Comparison of ENCODE assay signal across 8 mouse cellular contexts in the genomic region with DNA sequence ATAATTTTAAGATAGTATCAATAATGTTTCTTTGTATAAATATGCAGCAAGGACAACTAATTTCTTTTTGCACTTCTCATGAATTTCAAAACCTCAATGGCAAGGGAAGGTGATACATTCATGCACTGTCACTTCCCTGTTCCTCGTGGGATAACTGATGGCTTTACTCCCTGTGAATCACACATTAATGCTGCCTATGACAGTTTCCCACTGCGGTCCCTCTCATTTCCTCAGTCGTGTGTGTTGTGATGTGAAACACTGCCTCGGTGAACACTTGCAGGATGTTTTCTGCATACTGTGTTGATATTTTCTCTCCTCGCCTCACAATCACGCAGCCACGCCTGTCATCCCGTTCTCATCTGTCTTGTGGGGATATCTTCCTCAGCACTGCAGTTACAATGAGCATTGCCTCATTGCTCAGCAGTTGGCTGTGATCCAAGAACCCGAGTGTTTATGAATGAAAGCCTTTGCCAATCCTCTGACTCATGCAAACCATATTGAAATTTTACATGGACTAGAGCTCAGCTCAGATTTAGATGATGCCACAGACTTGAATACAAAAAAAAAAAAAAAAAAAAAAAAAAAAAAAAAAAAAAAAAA.
DNase-seq lines count a peak whose midpoint lies in the region; ATAC-seq lines count a peak whose summit lies in the region.
"Had no signal": no experiment of that assay in that cellular context is flagged by ENCODE, and none has a peak within 500 bp of the region (broad histone marks: within the 10 kb centered on the region; RNA-seq: fewer than 3 reads in every experiment).

No protein-coding gene starts in this region.

- H3K27ac ChIP-seq in hindbrain, embryonic 12.5 days = no peak overlapping the region
- no peak overlapping the region for H3K27ac ChIP-seq in limb, embryonic 15.5 days

- H3K4me3 ChIP-seq in hindbrain, embryonic 12.5 days = no peak overlapping the region
- H3K4me3 ChIP-seq in limb, embryonic 15.5 days = no peak overlapping the region
- H3K4me3 ChIP-seq: megakaryocyte, embryonic 14.5 days had no signal

- H3K9me3 ChIP-seq in hindbrain, embryonic 12.5 days (replicated peaks) = no peaks in the 10 kb centered on the region
- H3K9me3 ChIP-seq in limb, embryonic 15.5 days = no peaks in the 10 kb centered on the region

- H3K4me2 ChIP-seq in hindbrain, embryonic 12.5 days (replicated peaks) = peak overlapping the region; percentile 34
- H3K4me2 ChIP-seq in limb, embryonic 15.5 days = no peak overlapping the region

- H3K4me1 ChIP-seq in hindbrain, embryonic 12.5 days = no peaks in the 10 kb centered on the region
- H3K4me1 ChIP-seq in limb, embryonic 15.5 days = no peaks in the 10 kb centered on the region
- H3K4me1 ChIP-seq: megakaryocyte, embryonic 14.5 days had no signal

- WGBS in hindbrain, embryonic 12.5 days = 53% methylated on average over 9 of the region's 9 CpGs
- WGBS in limb, embryonic 15.5 days = 53% methylated on average over 9 of the region's 9 CpGs

- no peaks in the 10 kb centered on the region for H3K36me3 ChIP-seq in hindbrain, embryonic 12.5 days
- no peaks in the 10 kb centered on the region for H3K36me3 ChIP-seq in limb, embryonic 15.5 days

- DNase-seq in testis, postnatal 10 days (ENCODE audit: low spot score) = peak; percentile 43
- DNase-seq in testis, postnatal 14 days (ENCODE audit: low spot score) = no peak
- peak; percentile 85 to 88 for DNase-seq in cerebellum, postnatal 14 days
- DNase-seq in right cerebral cortex, postnatal 4 days = peak; percentile 58
- no peak for DNase-seq in B cell, adult 2 months

- ATAC-seq in hindbrain, embryonic 12.5 days (ENCODE audit: low FRiP score) = peak; percentile 87
- 0 out of 2 replicates have a peak, but pooled peaks have one; percentile 52 for ATAC-seq in limb, embryonic 15.5 days (ENCODE audit: insufficient number of reproducible peaks, low FRiP score, low TSS enrichment, low read depth)

- no peak overlapping the region for H3K9ac ChIP-seq in hindbrain, embryonic 12.5 days
- no peak overlapping the region for H3K9ac ChIP-seq in limb, embryonic 15.5 days

- H3K27me3 ChIP-seq in hindbrain, embryonic 12.5 days = no peaks in the 10 kb centered on the region
- H3K27me3 ChIP-seq in limb, embryonic 15.5 days = no peaks in the 10 kb centered on the region
- H3K27me3 ChIP-seq: megakaryocyte, embryonic 14.5 days had no signal

Comparison
In these comparisons a context has a peak if more than half of its experiments do, and no peak if none do; other contexts are left out.
1. DNase-seq: peak in testis, postnatal 10 days (single experiment), cerebellum, postnatal 14 days (2 of 2) and right cerebral cortex, postnatal 4 days (single experiment); none in testis, postnatal 14 days (single experiment) and B cell, adult 2 months (0 of 2).